Mouse (Mus musculus): Measurements from ENCODE around the gene Disp3. TPM values are rescaled to one million over a fixed set of nuclear protein-coding genes. Genes with fewer than 3 reads are reported as not detected.
A peak's percentile ranks its signal among the peaks of the same experiment; 100 is the strongest.

Gene Disp3
- 6.3 and 6.5 TPM in 2 replicates for polyA plus RNA-seq (2015; fragmentation: Nextera tagmentation; extraction: Ambion mirVana)

- WGBS, result under 1% methylated on average over 37 of the region's 54 CpGs
- Histone ChIP-seq H3K36me3 (ENCODE audit: poor library complexity, severe bottlenecking) (no peaks in the 10 kb centered on the region), H3K4me3 (peak within 1 kb of the TSS; percentile 61), H3K9me3 (replicated peaks) (no peaks in the 10 kb centered on the region), H3K9ac (peak within 1 kb of the TSS; percentile 86), H3K27ac (peak within 1 kb of the TSS; percentile 65), H3K4me1 (peaks cover 72% of the 10 kb centered on the region), H3K27me3 (peaks cover 20% of the 10 kb centered on the region), H3K4me2 (peak within 1 kb of the TSS; percentile 89)
- ATAC-seq, result peak; percentile 65
Observed at GRCm38 (mm10) chr4:148287476-148288054, at the start of gene Disp3. Disp3 (minus strand) TSS chr4:148287965.

GRCm38 (mm10) chr4:148330269-148330668 lies 42.5 kb upstream of the Disp3 start:
- no peaks in the 10 kb centered on the region for H3K9me3 ChIP-seq (replicated peaks)

GRCm38 (mm10) chr4:148329431-148329830 lies 41.7 kb upstream of the Disp3 start:
- WGBS, result 42% methylated on average over 11 of the region's 11 CpGs
- peaks cover 51% of the 10 kb centered on the region for H3K4me1 ChIP-seq
- no peak overlapping the region for H3K4me3 ChIP-seq
- H3K4me2 ChIP-seq, result no peak overlapping the region
- no peaks in the 10 kb centered on the region for H3K27me3 ChIP-seq
- H3K36me3 ChIP-seq (ENCODE audit: poor library complexity, severe bottlenecking), result no peaks in the 10 kb centered on the region
- no peak for ATAC-seq
- no peak overlapping the region for H3K9ac ChIP-seq
- no peak overlapping the region for H3K27ac ChIP-seq
- H3K9me3 ChIP-seq (replicated peaks), result no peaks in the 10 kb centered on the region

More at GRCm38 (mm10) chr4:148330269-148330668, 42.5 kb upstream of the Disp3 start:
- Histone ChIP-seq H3K27ac (no peak overlapping the region), H3K4me3 (no peak overlapping the region), H3K9ac (no peak overlapping the region), H3K4me1 (peaks cover 42% of the 10 kb centered on the region), H3K27me3 (no peaks in the 10 kb centered on the region), H3K36me3 (ENCODE audit: poor library complexity, severe bottlenecking) (no peaks in the 10 kb centered on the region), H3K4me2 (no peak overlapping the region)
- 95% methylated on average over 2 of the region's 2 CpGs for WGBS
- no peak for ATAC-seq

GRCm38 (mm10) chr4:148328237-148328636 lies 40.5 kb upstream of the Disp3 start:
- 95% methylated on average over 1 of the region's 1 CpGs for WGBS
- H3K9ac ChIP-seq, result no peak overlapping the region
- 0 out of 2 replicates have a peak, but pooled peaks cover 4% of the 10 kb centered on the region for H3K27me3 ChIP-seq
- H3K9me3 ChIP-seq (replicated peaks), result no peaks in the 10 kb centered on the region
- no peak overlapping the region for H3K4me2 ChIP-seq
- H3K4me1 ChIP-seq, result peaks cover 57% of the 10 kb centered on the region
- no peaks in the 10 kb centered on the region for H3K36me3 ChIP-seq (ENCODE audit: poor library complexity, severe bottlenecking)
- H3K27ac ChIP-seq, result peak overlapping the region; percentile 73; the same call in 1 of the 2 replicates
- H3K4me3 ChIP-seq, result no peak overlapping the region
- no peak for ATAC-seq

GRCm38 (mm10) chr4:148327266-148327997 lies 39.7 kb upstream of the Disp3 start:
- 7% methylated on average over 19 of the region's 19 CpGs for WGBS
- peak overlapping the region; percentile 51 for H3K4me2 ChIP-seq
- H3K27me3 ChIP-seq, result 0 out of 2 replicates have a peak, but pooled peaks cover 7% of the 10 kb centered on the region
- H3K27ac ChIP-seq, result peak overlapping the region; percentile 73
- H3K36me3 ChIP-seq (ENCODE audit: poor library complexity, severe bottlenecking), result no peaks in the 10 kb centered on the region
- peak; percentile 90 for ATAC-seq
- H3K9me3 ChIP-seq (replicated peaks), result no peaks in the 10 kb centered on the region
- peak overlapping the region; percentile 16 for H3K4me3 ChIP-seq
- H3K4me1 ChIP-seq, result peaks cover 59% of the 10 kb centered on the region
- H3K9ac ChIP-seq, result no peak overlapping the region

GRCm38 (mm10) chr4:148326791-148327190 lies 39.0 kb upstream of the Disp3 start:
- Histone ChIP-seq H3K4me1 (peaks cover 65% of the 10 kb centered on the region), H3K4me2 (peak overlapping the region; percentile 51), H3K4me3 (no peak overlapping the region), H3K9ac (no peak overlapping the region), H3K27me3 (0 out of 2 replicates have a peak, but pooled peaks cover 7% of the 10 kb centered on the region), H3K27ac (peak overlapping the region; percentile 73; the same call in 1 of the 2 replicates), H3K36me3 (ENCODE audit: poor library complexity, severe bottlenecking) (no peaks in the 10 kb centered on the region), H3K9me3 (replicated peaks) (no peaks in the 10 kb centered on the region)
- WGBS, result 44% methylated on average over 8 of the region's 8 CpGs
- ATAC-seq, result no peak

GRCm38 (mm10) chr4:148325951-148326350 lies 38.2 kb upstream of the Disp3 start:
- no peak overlapping the region for H3K4me2 ChIP-seq
- no peaks in the 10 kb centered on the region for H3K36me3 ChIP-seq (ENCODE audit: poor library complexity, severe bottlenecking)
- H3K9me3 ChIP-seq (replicated peaks), result no peaks in the 10 kb centered on the region
- peak overlapping the region; percentile 19; the same call in 1 of the 2 replicates for H3K27ac ChIP-seq
- peaks cover 73% of the 10 kb centered on the region for H3K4me1 ChIP-seq
- 95% methylated on average over 3 of the region's 3 CpGs for WGBS
- no peak overlapping the region for H3K4me3 ChIP-seq
- 0 out of 2 replicates have a peak, but pooled peaks cover 7% of the 10 kb centered on the region for H3K27me3 ChIP-seq
- ATAC-seq, result no peak
- no peak overlapping the region for H3K9ac ChIP-seq

- H3K36me3 ChIP-seq (ENCODE audit: poor library complexity, severe bottlenecking), result no peaks in the 10 kb centered on the region
- peak overlapping the region; percentile 19; the same call in 1 of the 2 replicates for H3K27ac ChIP-seq
- H3K4me1 ChIP-seq, result peaks cover 71% of the 10 kb centered on the region
- 24% methylated on average over 2 of the region's 2 CpGs for WGBS
- no peak overlapping the region for H3K4me3 ChIP-seq
- no peak overlapping the region for H3K4me2 ChIP-seq
- 0 out of 2 replicates have a peak, but pooled peaks cover 7% of the 10 kb centered on the region for H3K27me3 ChIP-seq
- no peak for ATAC-seq
- no peak overlapping the region for H3K9ac ChIP-seq
- no peaks in the 10 kb centered on the region for H3K9me3 ChIP-seq (replicated peaks)
Observed at GRCm38 (mm10) chr4:148325057-148325456, 37.3 kb upstream of the Disp3 start.

- Histone ChIP-seq H3K9ac (peak overlapping the region; percentile 34; the same call in 1 of the 2 replicates), H3K9me3 (replicated peaks) (no peaks in the 10 kb centered on the region), H3K4me1 (peaks cover 53% of the 10 kb centered on the region), H3K36me3 (ENCODE audit: poor library complexity, severe bottlenecking) (no peaks in the 10 kb centered on the region), H3K27ac (peak overlapping the region; percentile 48; the same call in 1 of the 2 replicates), H3K4me2 (no peak overlapping the region), H3K27me3 (peaks cover 9% of the 10 kb centered on the region; the same call in 1 of the 2 replicates), H3K4me3 (no peak overlapping the region)
- ATAC-seq, result peak; percentile 48
- 21% methylated on average over 10 of the region's 10 CpGs for WGBS
Observed at GRCm38 (mm10) chr4:148322152-148322551, 34.4 kb upstream of the Disp3 start.

- Histone ChIP-seq H3K27ac (no peak overlapping the region), H3K4me1 (peaks cover 39% of the 10 kb centered on the region), H3K4me2 (no peak overlapping the region), H3K9me3 (replicated peaks) (no peaks in the 10 kb centered on the region), H3K36me3 (ENCODE audit: poor library complexity, severe bottlenecking) (no peaks in the 10 kb centered on the region), H3K27me3 (peaks cover 10% of the 10 kb centered on the region; the same call in 1 of the 2 replicates), H3K9ac (no peak overlapping the region), H3K4me3 (no peak overlapping the region)
- no peak for ATAC-seq
- 77% methylated on average over 12 of the region's 12 CpGs for WGBS
Observed at GRCm38 (mm10) chr4:148319366-148319765, 31.6 kb upstream of the Disp3 start.

- Histone ChIP-seq H3K4me1 (peaks cover 34% of the 10 kb centered on the region), H3K27ac (0 out of 2 replicates have a peak overlapping the region, but pooled peaks have one; percentile 58)
Observed at GRCm38 (mm10) chr4:148315377-148316175, 27.8 kb upstream of the Disp3 start.

More at GRCm38 (mm10) chr4:148315377-148316175, 27.8 kb upstream of the Disp3 start:
- H3K36me3 ChIP-seq (ENCODE audit: poor library complexity, severe bottlenecking), result no peaks in the 10 kb centered on the region
- no peak for ATAC-seq
- H3K4me2 ChIP-seq, result no peak overlapping the region
- WGBS, result 80% methylated on average over 16 of the region's 16 CpGs
- no peak overlapping the region for H3K9ac ChIP-seq
- H3K4me3 ChIP-seq, result no peak overlapping the region
- peaks cover 2% of the 10 kb centered on the region; the same call in 1 of the 2 replicates for H3K27me3 ChIP-seq
- H3K9me3 ChIP-seq (replicated peaks), result no peaks in the 10 kb centered on the region

All from forebrain, embryonic 13.5 days (tissue).